Mouse (Mus musculus) fat pad, adult 2 months (tissue): ENCODE measurements around the gene Dlg2.

ENCODE experiments used
- DNase-seq: peaks from one replicate; pipeline ENCODE4 v3.0.0-alpha.2; 2011; ENCODE audit warnings: low read depth, low spot score; ENCODE audit errors: extremely low read depth

The Dlg2 gene

DNA sequence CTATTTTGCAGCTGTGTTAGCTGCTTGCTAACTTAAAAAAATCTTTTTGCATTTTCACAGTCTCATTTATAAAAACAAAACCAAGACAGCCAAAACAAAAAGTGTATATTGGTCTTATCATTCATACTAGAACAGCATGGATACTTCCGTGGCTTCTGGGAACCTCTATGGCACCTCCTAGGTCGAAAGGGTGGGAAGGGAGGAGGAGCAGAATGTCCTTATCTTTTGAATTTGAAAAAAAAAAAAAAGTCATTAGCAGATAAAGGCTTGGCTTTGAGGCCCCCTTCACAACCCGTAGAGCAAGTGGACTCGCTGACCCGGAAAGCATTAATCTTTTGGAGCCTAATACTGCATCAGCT, 785.2 kb downstream of the Dlg2 start:
- DNase-seq = no peak

DNA sequence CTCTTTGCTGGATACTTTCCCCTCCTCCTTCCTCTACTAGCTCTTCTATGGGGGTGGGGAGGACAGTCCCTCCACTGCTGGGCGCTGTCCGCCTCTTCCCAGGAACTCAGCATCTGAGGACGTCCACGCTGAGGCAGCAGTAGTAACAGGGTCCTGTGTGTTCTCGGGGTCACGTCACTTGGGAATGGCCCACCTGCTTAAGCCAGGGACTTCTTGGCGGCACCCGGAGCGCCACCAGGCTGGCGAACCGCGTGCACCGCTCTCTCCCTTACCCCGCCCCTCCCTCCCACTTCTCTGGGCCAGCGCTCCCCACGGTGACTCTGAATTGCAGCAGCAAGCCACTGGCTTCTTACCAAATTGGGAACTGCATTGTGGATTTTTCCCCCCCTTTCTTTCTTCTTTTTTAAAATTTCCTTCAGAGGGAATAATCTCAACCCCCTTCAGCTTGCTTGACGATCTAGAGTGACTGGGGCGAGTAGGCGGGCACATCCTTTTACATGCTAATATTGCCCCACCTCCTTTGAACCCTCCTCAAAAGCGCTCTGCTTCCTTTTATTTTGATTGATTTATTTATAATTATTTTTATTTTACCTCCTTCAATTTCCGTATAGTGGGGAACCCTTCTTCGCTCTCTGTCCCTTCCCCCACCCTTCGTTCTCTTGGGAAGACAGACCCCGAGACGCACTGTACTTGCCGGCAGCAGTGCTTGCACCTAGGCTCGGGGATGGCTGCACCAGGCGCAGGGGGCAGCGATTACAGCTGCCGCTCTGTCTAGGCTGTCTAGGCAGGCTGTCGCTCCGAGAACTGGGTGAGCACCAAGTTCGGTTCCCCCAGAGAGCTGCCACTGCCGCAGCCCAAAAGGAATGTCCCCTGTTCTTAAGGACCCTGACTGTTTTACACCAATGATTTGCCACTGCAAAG, 785.8 kb downstream of the Dlg2 start:
- DNase-seq = no peak

DNA sequence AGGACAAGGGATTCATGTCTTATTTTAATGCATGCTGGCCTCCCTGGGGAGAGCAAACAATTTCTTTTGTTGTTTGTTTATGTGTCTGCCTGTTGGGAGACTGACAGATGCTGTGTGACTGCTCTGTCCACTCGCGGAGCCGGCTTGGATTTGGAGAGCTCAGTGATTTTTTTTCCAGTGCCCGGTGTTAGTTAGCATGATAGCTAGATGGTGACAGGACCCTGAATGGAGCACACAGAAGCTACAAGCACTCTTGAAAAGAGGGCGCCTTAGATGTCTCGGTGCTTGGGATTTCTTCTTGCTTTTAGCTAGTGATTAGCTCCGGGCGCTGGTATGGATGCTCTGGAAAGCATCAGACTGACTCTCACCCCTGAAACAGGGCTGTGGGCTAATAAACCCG, 786.5 kb downstream of the Dlg2 start:
- DNase-seq = no peak

DNA sequence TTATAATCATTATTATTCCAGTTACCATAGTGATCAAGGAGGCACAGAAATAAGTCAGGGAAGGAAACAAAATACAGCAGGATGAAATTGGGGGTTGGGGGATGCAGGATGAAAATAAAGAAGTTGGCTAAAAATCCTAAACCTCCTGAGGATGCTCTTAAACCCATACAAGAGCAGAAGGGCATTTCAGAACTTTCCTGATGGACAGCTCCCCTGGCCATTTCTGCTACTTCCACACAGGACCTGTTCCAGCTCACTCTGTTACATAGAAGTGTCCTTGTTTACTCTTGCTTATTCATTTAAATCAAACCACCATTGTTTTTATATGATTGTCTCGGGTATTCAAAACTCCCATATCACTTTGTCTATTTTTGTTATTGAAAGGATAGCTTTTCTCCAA, 791.3 kb downstream of the Dlg2 start:
- DNase-seq = no peak

DNA sequence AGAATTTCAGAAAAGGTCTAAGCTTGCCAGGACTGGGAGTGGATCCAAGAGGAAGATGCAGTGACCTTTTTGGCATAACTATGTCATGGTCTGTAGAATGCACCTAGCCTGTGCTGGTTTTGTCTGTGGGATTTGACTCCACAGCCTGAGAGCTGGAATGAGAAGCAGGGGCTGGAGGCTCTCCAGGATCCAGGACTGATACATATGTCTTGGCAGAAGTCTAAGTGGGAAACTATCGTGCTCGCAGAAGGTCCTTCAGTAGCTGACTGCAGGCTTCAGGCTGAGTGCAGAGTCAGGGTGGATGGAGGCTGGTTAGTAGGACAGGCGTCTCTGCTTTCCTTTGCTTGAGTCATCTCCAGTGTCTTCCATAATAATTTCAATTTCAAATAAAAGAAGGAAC, 807.7 kb downstream of the Dlg2 start:
- DNase-seq = no peak

DNA sequence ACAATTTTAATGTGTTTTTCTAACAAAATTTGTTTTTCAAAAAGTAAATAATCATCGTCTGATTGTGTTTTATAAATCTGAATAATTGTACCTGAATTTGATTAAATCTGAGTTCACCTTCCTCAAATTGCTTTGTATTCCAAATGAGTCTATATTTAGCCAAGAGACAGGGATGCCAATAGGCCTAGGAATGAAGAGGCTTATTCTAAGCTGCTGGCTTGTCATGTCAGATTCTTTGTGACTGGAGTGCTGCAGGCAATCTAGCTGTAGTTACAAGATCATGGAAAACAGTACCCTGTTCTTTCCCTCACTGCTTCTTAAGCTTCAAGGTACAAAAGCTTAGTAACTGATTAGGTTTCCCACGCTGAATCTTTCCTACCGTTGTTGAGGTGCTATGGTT, 811.9 kb downstream of the Dlg2 start:
- DNase-seq = no peak

DNA sequence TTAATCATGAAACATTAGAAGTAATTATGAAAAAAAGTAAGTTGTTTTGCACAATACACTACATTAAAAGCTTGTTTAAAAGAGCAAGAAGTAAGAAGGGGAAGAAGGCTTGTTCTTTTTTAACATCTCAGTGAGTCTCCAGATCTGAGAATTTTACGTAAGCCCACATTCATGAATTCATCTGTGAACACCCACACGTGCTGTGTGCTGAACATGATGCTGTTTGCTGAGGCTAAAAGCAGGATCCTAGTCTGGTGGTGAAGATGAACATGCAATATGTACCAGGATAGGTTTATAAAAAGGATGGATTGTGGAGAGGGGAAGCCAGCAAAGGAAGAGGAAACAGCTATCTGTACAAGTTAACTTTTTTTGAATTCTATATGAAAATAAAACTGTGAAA, 819.7 kb downstream of the Dlg2 start:
- no peak for DNase-seq

DNA sequence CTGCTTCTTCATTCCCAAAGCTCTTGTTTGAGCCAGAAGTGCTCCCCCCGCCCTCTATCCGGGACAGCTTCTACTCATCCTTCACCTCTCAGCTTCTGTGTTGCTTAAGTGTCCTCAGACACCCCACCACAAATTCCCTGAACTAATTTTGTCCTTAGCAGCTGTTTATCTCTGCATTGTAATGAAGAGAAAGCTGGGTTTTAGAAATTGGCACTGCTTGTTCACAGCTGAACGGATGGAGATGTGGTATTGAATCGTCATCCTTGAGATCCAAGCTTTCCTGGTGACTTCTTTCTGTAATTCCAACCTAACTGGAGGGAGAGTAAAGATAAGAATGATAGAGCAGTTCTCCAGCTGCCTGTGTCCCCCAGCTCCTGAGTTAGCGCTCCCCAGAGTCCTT, 834.7 kb downstream of the Dlg2 start:
- no peak for DNase-seq

DNA sequence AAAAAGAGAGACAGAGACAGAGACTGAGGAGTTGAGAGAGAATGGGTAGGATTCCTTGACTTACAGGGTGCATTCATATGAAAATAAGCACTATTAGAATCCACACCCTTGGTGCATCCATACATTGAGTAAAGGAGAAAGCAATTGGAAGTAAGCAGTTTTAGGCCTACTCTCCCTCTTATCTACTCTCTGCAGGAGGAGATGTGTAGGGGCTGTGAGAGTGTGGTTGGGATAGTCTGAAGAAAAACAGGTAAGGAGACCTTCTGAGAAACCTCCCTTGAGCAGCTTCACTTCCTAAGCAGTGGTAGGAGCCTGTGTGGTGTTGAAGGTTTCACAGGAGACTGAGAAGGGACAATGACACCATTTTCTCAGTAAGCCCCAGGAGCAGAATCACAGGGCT, 868.6 kb downstream of the Dlg2 start:
- no peak for DNase-seq

DNA sequence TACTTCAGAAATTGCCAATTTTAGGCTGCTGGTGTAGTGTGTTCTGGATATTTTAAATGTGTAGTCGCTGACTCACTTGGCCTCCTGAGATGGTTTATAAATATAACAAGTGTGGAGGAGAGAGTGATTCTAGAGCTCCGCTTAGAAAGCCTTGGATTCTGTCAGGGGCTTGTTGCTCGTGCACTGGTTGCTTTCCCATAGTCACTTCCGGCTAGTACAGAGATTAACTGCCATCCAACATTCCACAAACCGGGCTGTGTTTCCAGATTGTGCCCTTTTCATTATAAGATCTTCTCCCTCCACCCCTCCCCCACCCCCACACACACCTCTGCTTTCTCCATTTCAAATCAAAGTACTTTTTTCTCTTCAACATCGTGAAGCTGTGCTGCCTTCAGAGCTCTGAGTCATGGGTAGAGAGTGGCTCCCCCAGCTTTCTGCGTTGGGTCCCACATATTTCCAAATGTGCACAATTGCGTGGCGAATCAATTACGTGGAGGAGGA, 893.4 kb downstream of the Dlg2 start:
- no peak for DNase-seq

DNA sequence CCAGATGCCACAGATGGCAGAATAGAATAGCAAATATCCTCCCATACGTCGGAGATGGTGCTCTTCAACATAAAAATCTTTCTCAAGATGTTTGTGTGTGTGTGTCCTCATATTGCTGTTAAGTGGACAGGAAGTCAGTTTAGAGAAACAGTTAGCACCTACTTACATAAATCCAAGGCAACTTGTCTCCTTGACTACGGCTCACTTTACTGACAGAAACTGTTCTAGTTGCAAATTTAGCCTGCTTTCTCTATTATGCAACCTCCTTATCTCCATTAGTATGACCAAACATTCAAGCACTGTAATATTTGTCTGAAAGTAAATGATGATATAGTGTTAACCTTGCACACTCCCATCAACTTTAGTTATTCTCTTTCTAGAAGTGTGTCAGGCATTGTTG, 905.8 kb downstream of the Dlg2 start:
- no peak for DNase-seq

DNA sequence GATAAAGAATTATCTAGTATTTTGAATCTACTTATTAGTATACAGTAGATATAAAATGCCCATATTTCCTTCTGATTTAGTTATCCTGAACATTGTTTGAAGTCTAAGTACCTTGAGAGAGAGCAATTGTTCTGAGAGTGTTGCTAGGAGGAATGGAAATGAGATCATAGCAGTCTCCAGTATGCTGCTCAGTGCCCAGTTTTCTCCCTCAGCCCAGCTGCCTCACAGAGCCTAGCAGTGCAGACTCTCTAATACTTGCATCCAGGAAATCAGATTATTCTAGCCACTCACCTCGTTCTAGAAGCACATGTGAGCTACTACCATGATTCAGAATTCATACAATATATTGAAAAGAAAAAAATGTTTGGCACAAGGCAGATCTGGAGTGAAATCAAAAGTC, 907.4 kb downstream of the Dlg2 start:
- DNase-seq = no peak

DNA sequence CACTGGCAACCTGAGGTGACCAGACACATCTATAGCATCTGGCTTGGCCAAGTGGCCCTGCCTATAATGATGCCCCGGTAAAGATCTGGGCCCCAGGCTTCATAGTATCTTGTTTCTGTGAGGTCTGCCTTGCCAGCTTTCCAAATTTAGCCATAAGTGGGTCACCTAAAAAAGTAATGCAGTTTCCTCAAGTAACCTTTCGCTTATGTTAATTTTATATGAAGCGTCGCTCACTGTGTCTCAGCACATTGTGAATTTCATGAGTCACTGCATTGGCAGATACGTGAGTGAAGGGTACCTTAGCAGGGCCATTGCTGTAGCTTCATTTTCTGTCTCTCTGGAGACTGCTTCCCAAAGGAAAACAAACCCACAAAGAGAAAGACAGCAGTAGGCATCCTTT, 912.8 kb downstream of the Dlg2 start:
- DNase-seq = no peak

DNA sequence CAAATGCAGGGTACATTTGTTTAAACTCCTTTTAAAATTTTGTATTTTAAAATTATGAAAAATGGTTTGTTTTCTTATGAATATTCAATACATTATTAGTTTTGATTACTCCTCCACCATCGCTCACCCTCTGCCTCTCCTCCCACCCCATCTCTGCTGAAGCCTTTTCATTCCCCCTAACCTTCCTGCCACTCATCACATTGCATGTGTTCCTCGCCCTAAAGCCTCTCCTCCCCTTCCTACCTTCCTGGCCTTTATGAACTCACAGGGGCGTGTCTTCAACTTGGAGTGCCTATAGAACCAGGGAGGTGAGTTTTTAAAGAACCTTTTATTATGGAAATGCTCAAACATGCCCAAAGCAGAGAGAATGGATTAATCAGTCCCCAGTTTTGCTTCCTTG, 921.4 kb downstream of the Dlg2 start:
- no peak for DNase-seq

DNA sequence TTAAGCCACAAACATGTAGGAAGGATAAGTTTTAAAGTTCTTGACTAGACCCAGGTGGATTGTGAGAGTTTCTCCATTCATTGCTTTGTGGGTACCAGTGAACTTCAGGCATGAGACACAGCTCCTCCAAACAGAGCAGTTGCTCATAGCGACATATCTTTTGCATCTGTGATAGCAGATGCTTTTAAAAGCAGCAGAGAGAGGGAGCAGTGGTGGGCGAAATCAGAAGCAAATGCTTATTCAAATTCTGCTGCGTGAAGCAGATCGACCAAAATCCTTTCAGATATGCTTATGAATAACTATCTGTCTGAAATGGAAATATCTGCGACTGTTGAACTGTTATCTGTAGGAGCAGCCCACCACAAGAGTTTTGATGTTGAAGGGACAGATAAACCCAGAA, 935.6 kb downstream of the Dlg2 start:
- no peak for DNase-seq

DNA sequence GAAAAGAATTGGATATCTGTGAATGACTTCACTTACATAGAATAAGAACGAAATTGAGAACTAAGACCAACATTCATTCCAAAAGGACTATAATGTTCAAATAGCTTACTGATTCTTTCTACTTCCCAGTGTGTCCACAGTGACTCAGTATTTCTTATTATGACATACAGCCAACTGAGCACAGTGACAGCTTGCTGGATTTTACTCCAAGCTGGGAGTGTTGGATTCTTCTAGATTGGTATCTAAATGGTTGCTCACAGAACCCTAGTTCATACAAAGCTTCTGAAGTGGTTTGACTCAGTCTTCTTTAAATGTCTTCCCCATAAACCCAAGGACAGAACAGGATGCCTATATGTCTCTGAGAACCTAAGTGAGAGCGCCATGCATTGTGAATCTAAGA, 937.7 kb downstream of the Dlg2 start:
- no peak for DNase-seq

DNA sequence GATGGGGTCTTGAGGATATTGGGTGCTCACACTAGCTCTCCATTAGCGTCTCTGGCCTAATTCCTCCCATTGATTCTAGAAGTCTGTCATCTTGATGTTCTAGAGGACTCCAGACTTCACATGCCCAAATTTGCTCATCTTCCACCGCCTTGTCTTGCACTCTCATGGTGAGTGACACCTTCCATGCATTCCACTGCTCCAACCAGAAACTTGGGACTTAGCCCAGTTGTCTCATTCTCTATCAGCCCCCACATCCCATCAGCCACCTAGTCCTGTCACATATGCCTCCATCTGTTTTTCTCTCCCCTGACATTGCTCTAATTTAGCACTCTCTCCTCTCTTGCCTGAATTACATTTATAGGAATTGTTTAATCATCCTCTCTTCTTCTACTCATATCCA, 938.3 kb downstream of the Dlg2 start:
- DNase-seq = no peak

DNA sequence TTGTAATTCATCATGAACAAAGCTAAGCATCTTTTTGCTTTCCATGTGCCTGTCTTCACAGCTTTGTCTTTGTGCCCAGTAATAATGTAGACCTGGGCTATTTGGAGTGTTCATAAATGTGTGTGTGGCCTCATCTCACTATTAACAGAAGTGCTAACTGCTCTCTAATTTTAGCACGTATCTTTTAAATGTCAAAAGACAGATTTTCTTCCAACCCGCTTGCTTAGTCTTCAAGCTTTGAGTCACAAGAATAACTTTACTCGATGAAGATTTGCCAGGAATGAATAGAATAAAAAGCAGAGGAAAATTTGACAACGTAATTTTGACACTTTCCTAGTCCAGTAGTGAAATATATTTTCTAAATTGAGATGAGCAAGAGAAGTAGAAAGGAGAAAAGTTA, 943.7 kb downstream of the Dlg2 start:
- DNase-seq = no peak

DNA sequence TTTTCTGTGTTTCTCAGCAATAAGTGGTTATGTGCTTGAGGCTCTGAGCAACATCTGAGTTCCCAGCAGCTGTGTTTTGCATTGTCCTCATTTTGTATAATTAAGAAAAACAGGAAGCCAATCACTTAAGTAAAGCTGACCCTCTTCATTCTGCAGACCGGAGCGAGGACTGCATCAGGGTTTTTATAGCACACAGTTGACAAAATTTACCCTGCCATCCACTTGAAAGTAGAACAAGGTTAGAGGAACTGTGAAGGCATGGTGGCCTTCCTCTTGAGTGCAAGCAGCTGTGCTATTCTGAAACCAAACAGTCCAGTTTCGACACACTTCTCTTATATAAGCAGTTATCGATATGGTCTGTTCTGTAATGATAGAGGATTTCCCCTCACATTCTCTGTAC, 947.3 kb downstream of the Dlg2 start:
- no peak for DNase-seq

DNA sequence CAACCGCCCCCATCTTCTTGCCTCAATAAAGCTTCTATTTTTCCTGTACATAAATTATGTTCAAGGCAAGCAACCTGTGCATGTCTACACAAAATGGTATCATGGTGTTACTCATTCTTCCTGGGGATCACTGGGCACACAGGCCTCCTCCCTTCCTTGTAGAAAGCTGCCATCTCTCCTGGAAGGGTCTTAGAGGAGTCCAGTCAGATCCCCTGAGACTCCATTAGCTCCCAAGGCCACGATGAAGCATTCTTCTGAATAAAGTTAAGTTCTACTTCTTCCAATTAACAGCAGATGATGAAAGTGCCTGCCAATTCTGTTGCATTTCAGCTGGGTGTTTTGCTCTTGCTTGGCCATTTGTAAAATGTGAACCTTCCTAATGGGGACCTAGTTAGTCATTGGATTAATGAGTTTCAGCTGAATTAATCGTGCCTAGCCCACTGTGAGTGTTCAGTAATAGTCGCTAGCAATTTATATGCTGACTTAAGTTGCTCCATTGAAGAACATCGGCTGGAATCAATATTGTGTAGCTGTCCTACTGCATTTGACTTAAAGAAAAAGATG, 953.3 kb downstream of the Dlg2 start:
- no peak for DNase-seq

DNA sequence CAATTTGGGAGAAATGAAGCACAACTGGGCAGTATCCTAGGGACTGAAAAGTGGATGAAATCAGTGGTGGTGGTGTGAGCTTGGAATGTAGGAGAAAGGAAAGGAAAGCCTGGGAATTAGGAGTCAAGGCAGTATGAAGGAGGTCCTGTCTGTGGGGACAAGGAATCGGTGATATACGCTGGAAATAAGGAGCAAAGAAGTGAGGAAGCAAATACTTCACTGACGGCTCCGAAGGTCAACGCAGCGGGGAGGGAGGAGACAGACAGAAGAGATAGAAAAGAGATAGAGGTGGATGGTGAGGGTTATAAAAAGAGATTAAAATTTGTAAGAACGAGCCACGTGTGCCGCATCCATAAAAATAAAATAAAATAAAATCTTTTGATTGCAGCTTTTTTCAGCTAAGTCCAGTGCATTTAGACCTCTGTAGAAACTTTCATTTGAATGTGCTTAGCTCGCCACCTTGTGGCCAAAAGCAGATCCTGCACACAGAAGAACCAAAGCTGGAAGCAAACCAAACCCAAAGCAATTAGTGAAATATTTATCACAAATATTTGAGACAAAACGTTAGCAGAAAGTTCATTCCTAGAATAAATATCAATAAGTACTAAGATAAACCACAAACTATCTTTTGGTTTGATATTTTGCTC, 955.2 kb downstream of the Dlg2 start:
- no peak for DNase-seq

DNA sequence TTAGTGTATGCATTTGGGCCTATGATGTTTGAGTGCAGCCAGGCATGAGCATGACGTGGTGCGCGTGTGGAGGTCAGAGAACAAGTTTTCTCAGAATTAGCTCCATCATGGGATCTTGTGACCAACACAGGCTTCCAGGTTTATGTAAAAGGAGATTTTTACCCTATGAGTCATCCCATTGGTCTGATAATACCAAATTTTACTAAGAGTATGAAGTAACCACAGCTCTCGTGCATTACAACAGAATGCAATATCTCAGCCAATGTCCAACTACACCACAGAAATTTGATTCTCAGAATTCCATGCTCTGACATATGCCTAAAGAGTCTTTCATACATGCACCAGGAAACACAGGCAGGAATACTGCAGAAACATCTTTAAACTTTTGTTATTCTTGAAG, 956.1 kb downstream of the Dlg2 start:
- DNase-seq = no peak
